Mouse (Mus musculus) inflammation-experienced regulatory T-cells, adult 6 months (primary cell): ENCODE results near the gene Vdr. TPM values are rescaled to one million over a fixed set of nuclear protein-coding genes. Genes with fewer than 3 reads are reported as not detected.
A peak's percentile ranks its signal among the peaks of the same experiment; 100 is the strongest.
"Not testable (repeated sequence)": the region's sequence is repeated elsewhere in the genome, so short reads cannot be mapped to it uniquely, and the experiment has no call there.

Source experiments
- ATAC-seq: one replicate; pipeline ENCODE4 v1.8.0; 2017
- polyA plus RNA-seq, 3 experiments: library from polyadenylated mRNA; unstranded; fragments of 100-300 nt; shearing (Covaris generic); gene quantifications; one replicate each; pipeline ENCODE4 v1.2.1; 2017

Gene Vdr
- polyA plus RNA-seq, 3 experiments from 2014 or later = 0.16 to 2.8 (median 2.1) TPM

DNA sequence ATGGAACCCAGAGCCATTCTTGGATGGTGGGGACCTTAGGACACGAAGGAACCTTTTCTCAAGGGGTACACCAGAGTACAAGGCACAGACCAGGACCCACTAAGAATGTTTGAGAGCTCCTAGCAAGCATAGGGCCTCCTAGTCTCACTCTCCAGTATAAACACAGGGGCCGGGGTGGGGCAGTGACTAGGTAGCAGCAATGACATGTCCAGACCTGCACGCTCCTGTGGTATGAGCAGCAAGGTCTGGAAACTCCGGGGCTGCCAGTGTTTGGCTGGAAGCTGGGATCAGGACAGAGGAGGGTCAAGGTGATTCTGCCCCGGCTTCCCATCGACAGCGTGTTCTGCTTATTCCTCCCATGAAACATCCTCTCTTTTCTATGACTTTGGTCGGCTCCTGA, 34.6 kb downstream of the Vdr start:
- no peak for ATAC-seq

DNA sequence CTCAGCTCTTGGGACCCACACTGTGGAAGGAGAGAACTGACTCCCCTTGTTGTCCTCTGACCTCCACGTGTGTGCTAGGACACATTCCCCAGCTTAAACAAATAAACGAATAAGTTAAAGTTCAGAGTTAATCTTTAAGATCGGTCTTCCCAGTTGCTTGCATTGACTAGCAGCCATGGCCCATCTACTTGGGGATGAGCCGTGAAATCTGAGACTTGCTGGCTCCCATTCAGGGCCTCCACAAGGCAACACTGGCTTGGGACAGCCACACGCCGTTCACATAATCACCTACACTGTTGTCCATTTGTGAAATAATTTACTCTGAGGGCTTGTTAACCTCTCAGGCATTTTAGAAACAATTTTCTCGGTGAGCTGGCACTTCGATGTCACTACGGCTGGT, 36.7 kb downstream of the Vdr start:
- no peak for ATAC-seq

DNA sequence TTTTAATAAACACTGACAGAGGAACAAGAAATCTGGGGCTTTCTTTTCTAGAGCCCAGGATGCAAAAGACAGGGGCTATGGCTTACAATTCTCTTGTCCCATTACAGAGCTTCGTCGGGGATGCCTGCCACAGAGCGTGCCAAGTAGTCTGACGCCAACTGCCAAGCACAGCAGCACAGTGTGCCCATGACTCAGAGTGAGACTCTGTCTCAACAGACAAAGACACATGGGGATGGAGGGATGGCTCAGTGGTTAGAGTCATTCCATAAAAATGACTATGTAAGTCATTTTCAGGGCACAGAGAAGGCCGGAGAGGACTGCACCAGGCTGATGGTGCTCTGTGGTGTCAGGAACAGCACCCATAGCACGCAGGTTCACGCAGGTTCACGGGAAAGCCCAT, 38.3 kb downstream of the Vdr start:
- no peak for ATAC-seq

DNA sequence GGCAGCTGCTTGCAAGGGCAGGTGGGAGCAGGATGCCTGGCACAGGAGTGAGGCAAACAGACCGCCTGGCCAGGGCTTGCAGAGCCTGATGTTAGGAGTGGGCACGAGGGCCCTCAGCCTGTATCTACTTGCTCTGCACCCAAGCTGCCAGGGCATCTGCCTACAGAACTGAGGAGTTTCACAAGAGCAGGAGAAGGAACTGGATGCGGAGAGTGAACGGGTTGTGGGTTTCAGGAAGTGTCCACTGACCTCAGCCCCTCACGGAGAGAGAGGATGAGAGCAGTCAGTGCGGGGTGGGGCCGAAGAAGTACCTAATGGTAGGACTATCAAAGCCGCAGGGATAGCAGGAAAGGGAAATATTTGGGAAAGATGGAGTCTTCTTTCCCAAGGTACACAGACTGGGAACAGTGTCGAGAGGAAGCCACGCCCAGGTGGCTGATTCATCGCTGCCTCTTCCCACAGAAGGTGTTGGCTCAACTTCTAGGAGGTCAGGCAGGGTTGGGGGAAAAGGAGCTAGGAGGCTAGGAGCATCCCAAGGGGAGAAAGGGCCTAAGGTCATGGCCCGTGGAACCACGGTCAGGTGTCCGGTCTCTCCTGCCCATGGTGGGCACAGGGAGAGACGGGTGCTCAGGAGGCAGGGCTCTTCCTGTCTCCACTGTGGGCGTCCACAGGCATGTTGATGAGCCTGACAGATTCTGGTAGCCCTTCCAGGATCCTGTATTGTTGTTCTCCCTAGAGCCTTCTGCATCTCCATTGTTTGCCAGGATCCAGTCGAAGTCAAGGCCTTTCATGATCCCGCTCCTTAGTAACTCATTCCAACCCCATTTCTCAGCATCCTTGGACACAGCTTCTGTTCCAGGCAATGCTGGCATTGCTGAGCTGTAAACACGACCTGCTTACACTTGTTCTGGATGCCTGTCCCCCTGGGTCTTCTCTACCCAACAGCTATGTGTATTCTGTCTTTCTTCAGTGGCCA, 39.1 kb downstream of the Vdr start:
- ATAC-seq = no peak

DNA sequence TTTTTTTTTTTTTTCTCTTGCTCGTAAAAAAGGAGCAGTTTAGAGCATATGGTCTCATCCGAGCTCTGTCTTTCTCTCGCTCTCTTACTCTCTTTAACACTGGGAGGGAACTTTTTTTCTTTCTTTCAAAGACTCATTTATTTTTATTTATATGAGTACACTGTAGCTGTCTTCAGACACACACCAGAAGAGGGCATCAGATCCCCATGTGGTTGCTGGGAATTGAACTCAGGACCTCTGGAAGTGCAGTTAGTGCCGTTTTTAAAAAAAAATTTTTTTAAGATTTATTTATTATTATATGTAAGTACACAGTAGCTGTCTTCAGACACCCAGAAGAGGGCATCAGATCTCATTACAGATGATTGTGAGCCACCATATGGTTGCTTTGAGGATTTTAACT, 40.3 kb downstream of the Vdr start:
- not testable (repeated sequence) for ATAC-seq

DNA sequence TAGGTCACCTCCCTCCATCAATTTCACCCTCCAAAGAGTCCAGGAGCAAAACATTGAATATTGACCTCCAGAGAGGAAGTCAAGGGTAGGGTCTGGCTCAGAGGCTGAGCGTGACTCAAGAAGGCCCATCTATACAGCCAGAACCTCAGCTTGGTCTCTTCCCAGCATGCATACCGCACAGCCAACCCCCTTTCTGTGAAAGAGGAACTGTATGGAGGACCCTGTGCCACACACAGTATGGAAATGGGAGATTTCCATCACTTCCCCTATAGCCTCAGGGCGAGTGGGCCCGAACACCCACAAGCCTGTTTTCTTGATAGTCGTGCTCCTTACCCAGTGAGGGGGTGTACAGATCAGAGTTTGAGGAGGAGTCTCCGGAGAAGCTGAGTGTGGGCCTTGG, 41.4 kb downstream of the Vdr start:
- no peak for ATAC-seq

DNA sequence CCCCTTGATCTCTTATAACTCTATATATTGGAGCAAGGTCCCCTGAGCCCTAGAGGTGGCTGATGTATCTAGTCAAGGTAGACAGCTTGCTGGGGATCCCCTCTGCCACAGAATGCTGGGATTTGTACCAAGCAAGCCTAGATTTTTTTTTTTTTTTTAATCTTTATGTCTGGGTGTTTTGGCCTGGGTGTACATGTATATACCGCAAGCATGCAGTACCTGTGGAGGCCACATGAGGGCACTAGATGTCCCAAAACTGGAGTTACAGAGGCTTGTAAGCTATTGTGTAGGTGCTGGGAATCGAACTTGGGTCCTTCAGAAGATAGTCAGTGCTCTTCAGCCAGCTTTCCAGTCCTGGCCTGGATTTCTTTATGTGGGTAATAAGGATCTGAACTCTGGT, 44.4 kb downstream of the Vdr start:
- ATAC-seq = no peak

DNA sequence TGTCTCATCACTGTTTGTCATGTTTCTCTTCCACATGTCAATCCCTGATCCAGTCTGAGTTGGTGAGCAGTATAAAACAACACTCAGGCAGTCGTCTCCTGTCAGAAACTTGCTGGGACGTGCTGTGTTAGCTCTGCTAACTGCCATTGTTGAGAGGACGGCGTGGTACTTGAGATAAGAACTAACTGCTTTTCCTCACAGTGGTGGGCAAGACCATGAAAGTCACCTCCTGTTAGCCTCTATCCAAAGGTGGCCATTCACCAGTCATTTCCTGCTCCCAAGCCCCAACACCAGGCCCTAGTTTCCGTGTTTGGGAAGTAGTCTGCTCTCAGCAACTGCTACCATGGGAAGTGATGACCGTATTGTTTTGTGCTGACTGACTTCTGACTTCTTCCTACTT, 45.3 kb downstream of the Vdr start:
- no peak for ATAC-seq

DNA sequence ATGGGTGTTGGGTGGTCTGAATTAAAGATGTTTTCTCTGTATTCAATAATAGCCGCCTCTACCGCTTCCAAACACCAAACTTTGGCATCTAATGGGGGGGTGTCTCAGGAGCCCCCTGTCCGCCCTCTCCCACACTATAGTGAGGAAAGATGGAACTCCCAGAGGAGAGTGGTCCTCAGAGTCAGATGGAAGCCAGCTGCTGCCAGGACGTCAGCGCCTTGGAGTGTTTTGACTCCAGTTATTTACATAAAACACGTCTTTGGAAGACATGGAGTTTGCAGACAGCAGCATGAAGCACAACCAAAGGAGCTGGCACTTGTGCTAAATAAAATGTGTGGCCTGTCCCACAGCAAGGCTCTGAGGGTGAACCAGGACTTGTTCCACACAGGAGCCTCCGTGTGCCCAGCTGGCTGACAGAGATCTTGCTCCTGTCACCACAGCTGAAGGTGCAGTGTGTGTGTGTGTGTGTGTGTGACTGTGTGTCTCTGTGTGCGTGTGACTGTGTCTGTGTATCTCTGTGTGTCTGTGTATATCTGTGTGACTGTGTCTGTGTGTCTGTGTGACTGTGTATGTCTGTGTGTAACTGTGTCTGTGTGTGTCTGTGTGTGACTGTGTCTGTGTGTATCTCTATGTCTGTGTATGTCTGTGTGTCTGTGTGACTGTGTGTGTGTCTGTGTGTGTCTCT, 45.9 kb downstream of the Vdr start:
- ATAC-seq = no peak

DNA sequence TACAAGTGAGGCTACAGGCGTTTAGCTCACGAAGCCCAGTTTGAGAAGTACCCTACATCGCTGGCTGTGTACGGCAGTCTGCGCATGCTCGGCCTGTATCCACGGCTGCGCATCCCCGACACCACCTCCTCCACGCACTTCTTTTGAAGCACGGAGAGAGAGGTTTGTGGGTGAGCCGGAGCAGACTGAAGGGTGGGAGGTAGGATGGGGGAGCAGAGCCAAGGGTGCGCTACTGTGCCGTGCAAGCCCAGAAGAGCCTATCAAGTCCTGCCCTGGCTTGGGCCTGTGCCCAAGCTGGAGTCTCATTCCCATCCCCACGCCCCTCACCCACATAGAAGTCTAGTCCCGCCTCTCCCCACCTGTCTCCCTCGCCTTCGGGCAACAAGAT, 46.9 kb downstream of the Vdr start:
- no peak for ATAC-seq

DNA sequence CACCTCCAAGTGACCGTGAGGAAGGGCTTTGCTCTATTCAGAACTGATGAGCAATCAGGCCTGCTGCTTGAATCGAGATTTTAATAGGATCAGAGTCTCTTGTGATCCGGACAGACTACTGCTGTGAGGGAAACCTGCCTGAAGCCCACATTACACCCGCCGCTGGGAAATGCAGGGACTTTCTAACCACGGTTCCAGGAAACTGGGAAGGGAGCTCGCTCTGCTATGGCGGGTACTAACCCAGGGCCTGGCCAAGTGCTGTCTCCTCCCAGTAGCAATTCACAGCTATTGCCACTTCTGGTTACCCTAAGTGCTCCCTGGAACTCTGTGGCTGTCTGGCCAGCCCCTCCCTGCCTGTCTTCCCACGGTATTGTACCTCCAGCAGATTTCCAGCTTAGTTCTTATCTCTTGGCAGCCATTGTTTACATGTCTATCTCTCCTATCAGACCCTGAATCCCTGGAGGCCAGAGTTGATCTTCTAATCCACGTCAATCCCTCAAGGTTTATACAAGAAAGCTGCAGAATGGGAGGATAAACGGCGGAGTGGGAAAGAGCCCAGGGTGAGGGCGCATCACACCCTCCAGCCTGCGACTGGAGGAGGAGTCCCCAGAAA, 47.4 kb downstream of the Vdr start:
- ATAC-seq = no peak

DNA sequence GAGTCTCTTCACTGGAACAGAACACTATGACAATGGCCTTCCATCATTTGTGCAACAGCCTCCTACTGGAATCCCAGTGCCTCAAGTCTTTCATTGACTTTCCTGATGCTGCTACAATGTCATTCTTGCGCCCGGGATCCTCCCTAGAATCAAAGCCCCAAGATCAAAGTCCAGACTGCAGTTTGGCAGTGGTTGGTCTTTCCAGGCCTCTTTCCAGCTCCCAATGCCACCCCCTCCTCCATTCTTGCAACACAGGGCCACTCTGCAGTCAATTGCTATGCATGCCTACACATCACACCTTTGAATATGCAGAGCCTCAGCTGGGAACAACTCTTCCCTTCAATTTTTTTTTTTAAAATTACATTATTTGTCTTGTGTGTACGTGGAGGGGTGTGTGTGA, 50.1 kb downstream of the Vdr start:
- no peak for ATAC-seq

DNA sequence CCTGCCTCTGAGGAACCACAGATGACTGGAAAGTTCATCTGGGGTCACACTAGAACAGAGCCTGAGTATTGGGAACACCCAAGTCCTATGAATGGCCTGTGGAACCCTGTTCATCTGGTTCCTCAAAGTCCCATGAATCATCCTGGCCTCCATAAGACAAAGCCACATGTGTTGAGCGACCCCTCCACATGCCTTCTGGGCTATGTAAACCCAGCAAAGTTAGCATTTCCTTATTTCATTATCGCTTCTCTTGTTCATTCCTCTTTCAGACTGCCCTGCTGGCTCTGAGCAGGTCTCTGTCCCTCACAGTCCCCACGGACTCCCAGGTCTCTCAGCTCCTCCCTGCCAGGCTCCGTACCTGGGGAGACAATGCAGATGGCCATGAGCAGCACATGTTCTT, 52.0 kb downstream of the Vdr start:
- no peak for ATAC-seq

DNA sequence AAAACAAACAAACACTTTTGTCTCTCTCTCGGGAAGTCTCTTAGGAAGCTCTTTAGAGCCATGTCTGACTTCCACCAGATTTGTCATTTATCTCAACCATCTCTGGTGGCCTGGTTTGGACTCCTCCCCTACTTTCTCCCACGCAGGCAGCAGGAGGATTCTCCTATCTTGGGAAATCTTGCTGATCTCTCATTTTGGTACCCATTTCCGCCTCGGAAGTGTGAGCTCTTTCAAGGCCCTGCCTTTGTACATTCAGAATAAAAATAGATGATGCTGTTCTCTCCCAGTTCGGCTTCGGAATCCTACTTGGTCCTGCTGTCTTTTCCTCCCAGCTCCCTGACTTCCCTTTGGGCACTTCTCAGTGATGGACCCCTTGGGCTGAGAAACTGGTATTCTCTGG, 55.9 kb downstream of the Vdr start:
- no peak for ATAC-seq

DNA sequence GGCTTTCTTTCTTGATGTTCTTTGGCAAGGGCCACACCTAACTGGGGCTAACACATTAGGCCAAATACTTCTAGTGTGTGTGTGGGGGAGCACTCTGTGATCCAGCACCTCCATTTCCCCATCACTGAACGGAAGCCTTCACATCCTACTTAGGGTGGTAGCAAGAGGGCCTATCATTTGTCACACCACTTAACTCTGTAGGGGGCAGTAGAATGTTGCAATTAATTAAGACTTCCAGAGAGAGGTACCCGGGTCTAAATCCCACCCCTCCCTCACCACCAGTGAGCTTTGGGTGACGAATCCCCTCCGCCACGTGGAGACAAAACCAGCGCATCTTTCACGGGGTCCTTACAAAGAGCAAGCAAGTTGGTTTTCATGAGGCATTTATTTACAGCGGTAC, 56.4 kb downstream of the Vdr start:
- ATAC-seq = no peak

DNA sequence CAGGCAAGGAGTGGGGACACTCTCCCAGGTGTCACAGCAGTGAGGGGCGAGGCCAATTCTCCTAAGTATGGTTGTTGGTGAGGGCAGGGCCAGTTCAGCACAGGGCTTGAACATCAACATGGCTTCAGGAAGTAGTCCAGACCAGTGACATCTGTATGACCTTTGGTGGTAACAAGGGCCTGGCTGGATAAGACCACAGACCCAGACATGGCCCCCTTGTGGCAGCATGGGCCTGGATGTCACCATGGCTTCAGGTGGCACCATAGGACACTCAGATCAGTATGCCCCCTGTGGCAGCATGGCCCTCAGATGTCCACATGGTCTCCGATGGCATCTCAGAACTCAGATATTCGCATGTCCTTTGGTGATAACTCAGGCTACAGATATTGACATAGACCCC, 58.1 kb downstream of the Vdr start:
- ATAC-seq = no peak

DNA sequence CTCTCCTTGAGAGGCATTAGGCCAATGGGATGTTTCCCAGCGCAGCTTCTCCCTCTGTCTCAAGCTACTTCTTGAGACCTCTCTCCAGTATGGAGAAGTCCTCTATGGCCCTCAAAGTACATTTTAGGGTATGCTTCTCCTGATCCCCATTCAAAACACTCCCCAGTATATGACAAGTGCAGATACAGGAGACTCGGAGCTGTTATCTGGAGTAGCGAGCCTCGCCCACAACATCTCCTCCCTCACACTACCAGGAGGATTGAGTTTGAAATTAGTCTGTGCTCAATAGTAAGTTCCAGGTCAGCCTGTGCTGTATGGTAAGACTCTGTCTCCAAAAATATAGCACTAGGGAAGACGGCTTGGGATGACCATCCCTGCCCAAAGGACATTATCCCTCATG, 59.4 kb downstream of the Vdr start:
- no peak for ATAC-seq

DNA sequence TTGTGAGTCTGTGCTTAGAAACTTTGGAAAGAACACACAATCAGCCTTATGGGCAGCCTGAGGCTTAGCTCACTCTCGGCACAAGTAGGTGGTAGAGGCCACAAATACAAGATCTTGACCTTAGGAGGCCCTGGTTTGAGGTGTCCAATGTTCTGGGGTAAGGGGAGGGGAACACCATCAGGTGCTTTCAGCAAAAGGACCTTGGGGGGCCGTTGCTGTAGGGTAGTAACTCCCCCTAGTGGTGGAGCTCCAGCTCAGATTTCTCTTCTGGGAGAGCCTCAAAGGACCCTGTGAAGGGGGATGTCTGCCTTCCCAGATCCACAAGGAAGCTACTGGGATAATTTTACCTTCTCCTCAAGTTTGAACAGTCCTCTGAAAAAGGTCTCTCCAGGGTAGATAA, 60.0 kb downstream of the Vdr start:
- no peak for ATAC-seq

DNA sequence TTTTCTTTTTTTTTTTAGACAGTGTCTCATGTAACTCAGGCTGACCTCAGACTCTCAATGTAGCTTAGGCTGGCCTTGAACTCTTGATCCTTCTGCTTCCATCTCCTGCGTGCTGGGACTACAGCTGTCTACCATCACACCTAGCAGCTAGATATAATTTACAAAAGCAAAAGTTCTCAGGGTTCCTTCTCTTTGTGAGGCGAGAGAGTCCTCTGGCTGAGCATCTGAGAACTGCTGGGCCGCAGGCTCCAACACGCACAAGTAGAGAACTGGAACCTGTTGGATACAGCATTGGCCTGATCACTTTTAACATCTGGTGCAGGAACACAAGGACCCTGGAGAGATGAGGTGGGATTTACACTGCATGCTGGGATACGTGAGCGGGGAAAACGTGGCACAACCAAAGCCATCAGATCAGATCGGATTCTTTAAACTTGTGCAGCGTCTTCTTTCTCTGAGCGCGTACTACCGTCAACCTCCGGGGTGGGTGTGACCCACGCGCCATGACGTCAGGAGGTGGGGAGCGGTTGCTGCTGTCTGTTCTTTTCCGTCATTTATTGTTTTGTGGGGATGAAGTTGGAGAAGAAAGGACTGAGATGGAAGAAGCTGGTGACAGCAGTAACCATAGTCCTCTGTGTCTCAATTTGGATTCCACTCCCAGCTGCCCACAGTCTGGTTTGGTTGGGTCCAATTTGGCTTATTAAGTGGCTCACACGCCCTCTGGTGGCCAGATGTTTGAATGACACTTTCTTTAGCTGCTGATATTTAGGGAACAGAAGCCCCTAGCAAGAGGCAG, 61.1 kb downstream of the Vdr start:
- peak; percentile 89 for ATAC-seq

DNA sequence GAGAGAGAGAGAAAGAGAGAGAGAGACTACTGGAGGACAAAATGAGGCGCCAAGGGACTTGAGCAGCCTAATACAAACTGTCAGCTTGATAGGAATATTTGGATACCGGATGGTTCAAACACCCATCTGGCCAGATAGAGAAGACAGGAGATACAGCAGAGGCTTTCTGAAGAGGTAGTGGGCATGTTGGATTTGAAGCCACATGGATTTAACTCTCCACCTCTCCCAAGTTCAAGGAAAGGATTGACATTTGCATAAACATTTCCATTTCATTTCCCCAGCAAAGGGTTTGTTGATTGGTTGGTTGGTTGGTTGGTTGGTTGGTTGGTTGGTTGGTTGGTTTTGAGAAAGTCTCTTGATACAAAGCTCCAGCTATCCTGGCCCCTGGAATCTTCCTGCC, 62.6 kb downstream of the Vdr start:
- ATAC-seq = no peak

DNA sequence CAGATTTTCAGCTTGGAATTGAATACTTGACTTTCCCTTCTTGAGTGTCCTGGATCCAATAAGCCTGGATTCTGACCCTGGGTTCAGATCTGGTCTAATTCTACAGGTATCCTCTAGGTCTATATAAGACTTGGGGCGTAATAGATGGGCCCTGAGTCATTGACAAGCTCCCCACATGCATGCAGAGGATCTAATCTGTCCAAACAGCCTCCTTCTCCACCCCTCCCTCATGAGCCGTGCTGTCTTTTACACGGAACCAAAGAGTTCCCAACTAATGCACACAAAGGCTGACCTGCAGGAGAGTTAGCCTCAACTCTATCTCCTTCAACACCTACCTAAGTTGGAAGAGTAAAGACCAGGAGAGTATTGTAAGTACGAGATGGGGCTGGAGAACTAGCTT, 63.1 kb downstream of the Vdr start:
- ATAC-seq = no peak

DNA sequence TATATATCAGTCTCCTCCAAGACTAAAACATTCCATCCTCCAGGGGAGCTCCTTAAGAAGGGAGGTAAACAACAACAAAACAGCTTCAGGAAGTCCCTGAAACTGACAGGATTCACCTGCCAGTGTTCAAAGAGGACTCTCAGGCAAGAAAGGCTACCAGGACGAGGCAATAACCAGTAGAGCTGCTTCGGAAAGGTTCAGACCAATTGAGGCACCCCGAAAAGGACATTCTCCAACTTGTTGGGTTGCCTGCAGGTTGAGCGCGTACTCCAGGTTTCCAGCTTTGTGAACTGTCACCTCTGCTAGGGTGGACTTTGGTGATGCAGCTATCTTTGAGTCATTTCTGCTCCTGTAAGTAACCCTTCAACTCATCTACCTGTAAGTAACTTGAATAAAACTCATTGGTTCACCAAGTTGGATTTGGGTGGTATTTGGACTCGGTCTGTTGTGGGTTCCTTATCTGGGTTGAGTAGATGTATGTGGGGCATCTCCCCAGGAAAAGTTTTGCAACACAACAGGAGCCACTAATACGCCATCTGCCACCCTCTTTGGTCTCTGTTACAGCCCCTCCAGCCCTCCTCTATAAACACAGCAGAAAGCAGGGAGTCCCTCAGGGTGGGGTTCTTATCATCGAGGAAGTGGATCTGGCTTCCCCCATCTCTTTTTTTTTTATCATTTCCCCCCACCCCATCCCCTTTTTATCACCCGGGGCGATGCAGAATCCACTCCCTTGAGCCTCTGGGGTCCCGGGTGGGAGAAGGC, 64.1 kb downstream of the Vdr start:
- no peak for ATAC-seq
